Mouse (Mus musculus): ENCODE data around the gene Ggt5.

Gene Ggt5

DNA sequence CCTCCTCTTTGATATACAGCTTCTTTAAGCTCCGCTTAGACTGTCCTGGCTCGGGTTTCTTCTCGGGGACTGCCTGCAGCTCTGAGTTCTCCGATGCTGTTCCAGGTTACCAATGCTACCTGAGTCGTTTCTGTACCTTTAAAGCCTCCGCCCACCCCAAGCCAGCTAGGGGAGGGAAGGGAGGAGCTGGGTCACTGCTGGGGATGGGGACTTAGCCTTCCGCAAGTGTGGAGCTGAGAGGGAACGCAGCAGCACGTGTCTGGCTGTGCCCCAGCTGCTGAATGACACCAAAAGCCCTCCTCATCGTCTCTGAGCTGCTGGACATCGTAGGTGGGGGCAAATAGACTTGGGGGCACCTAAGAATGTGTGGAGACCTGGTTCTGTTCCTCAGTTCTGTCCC lies 20.7 kb upstream of the Ggt5 start:
- no peak for DNase-seq (ENCODE audit: low spot score in 2 of 2)

DNA sequence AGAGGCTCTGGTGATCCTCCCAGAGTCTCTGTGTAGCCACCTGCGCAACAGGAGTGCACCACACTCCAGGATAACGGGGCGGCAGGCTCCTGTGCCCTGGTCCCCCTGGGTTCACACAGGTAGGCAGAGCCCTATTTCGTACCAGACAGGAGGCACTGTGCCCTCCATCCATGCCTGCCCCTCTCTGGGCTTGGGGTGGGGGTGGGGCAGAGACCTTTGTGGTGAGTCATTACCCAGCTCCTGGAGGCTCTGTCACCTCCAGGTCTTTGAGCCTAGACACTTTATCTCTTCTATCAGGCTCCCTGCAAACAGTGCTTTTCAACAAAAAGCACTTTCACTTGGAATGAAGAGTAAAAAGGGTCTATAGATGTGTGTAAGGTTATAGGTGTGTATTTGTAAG lies 20.3 kb upstream of the Ggt5 start:
- DNase-seq (ENCODE audit: low spot score in 2 of 2), result no peak

DNA sequence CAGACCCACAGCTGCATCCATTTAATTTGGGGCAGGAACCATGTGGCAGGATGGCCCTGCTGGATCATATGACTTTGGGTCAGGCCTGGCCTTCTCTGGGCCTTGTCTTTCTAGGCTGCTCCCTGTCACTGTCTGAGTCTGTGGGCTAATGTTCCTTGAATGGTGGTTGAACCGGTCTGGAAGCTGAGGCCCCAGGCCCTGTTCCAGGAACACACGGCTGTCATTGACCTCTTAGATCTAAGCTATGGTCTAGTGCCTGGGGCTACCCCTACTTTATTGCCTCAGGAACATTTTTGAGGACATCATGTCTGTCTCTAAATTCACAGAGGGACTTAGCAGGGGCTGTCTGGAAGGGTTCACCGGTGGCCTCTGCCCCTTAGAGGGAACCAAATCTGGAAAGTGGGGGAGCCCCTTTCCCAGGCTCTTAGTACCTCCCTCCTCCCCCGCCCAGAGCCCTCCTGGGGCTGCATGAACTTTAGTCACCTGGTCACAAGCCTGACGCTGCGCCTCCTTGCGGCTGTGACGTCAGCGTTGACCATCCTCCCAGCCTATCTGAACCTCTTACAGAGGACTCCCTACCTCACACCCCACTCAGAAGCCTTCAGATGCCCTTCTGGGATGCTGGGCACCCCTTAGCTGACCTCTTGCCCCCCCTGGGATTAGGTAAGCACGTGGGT lies 18.0 kb upstream of the Ggt5 start:
- DNase-seq (ENCODE audit: low spot score in 2 of 2), result no peak

DNA sequence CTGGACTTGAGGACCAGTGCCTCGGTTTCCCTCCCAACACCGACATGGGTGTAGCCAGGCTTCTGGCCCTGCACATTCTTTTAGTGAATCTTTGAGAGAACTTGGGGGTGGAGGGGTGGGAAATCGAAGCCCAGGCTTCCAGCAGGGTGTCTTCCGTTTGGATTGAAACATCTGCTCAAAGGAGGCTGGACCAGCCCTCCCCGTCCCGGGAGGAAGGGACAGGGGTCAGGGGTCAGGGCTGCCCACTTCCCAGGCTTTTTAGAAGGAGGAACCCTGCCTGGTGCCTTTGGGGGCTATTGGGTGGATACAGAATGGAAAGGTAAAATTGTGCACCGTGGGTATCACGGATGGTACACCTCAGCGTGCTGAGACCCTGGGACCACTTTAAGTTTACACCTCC lies 17.2 kb upstream of the Ggt5 start:
- DNase-seq (ENCODE audit: low spot score in 2 of 2), result no peak

DNA sequence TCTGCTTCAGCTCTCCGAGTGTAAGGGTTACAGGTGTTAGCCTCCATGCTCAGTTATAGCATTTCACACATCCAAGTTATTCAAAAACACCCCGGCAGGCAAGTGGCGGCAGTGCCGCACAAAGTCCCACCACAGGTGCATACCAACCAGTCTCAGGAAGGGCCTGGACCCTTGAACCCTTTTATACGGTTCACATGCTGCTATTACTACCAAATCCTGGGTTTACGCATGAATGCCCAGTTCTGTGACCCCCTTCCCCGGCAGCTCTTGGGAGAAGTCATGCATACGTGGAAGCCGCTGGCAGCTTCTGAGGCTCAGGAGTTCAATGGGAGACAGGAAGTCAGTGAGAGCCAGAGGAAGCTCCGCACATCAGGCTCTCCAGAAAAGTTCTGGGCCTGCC lies 16.0 kb upstream of the Ggt5 start:
- DNase-seq (ENCODE audit: low spot score in 2 of 2), result no peak

- no peak for DNase-seq (ENCODE audit: low spot score in 2 of 2)
Observed at GRCm38 (mm10) chr10:75573965-75574364, 15.2 kb upstream of the Ggt5 start.

DNA sequence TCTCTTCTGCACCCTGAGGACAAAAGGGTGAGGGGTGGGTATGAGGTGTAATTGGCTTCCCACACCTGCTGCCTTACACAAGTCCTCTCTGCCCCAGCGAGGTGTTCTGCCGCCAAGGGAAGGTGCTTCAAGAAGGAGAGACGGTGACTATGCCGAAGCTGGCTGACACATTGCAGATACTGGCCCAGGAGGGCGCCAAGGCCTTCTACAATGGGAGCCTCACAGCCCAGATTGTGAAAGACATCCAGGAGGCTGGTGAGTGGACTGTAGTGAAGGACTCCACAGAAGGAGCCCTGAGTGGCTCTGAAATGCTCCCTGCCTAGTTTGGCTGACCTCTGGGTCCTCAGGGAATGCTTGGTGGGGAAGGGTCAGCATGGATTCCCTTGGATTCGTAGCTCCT lies 10.0 kb upstream of the Ggt5 start:
- no peak for DNase-seq (ENCODE audit: low spot score in 2 of 2)

DNA sequence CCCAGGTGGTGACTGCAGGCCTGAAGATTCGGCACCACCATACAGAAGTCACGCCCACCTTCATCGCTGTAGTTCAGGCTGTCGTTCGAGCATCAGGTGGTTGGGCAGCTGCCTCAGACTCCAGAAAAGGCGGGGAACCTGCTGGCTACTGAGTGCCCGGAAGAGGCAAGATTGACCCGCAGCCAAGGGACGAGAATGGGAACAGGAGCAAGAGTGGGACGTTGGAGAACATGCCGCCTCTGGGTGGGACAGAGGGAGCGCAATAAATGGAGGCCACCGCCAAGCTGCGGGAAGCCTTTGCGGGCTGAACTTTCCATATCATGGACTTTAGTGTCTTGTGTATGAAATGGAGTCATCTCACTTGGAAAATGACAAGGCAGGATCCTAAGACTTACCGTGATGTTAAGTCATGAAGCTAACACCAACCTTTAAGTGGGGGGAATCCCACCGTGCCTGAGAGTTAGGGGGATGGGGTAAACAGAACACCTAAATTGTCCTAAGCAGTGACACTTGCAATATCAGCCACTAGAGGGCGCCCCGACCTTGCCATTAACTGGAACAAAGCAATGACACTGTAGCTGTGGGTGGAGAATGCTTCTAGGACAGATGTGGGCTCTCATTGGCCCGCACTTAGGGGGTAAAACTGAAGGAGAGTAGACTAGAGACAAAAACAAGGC lies 3.1 kb upstream of the Ggt5 start:
- DNase-seq (ENCODE audit: low spot score in 2 of 2), result peak; percentile 80 to 90

DNA sequence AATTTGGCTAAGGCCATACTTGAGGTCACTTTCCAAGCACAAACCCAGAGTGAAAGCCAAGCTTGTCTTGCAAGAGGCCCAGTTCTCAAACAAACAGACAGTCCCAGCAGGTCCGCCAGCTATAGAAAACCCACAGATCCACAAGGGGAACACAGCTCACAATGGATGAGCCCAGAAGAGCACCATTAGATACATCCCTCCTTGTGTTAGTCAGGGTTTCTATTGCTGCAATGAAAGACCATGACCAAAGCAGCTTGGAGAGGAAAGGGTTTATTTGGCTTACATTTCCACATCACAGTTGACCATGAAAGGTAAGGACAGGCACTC lies 2.6 kb upstream of the Ggt5 start:
- DNase-seq (ENCODE audit: low spot score in 2 of 2), result no peak

- DNase-seq (ENCODE audit: low spot score in 2 of 2), result peak; percentile 65 to 80
Observed at GRCm38 (mm10) chr10:75587781-75588180, 1.4 kb upstream of the Ggt5 start.

DNA sequence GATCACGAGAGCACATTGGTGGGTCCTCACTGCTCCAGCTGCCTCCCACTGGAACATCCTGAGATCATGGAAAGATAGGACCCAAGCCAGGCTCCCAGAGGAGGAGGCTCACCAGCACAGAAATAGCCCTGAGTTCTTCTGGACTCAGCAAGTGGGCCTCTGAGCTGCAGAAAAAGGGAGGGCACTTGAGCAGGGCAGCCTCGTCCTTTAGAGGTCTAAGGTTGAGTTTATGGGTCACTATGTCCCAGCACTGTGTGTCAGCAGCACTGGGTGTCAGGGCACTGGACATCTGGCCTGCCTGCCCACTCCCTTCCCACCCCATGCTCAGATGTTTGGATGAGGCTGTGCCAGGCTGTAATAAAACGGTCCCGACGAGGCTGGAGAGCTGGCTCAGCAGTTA lies 804 bp upstream of the Ggt5 start:
- peak in 1 of 2 experiments; percentile 40 for DNase-seq (ENCODE audit: low spot score in 2 of 2)

DNA sequence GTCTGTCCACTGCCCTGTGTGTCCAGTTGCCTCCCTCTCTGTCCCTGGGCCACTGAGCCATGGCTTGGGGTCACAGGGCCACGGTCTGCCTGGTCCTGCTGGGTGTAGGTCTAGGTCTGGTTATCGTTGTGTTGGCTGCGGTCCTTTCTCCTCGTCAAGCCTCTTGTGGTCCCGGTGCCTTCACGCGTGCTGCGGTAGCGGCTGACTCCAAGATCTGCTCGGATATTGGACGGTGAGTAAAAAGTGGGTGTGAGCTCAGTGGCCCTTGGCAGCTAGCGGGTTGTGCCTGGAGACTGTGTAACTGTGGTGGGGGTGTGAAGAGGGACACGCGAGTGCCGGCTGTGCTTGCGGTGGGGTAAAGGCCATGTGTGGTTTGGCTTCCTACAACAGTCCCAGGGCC lies 511 bp downstream of the Ggt5 start:
- peak in 1 of 2 experiments; percentile 59 for DNase-seq (ENCODE audit: low spot score in 2 of 2)

GRCm38 (mm10) chr10:75591211-75591894 lies 2.2 kb downstream of the Ggt5 start:
- peak; percentile 74 to 83 for DNase-seq (ENCODE audit: low spot score in 2 of 2)

GRCm38 (mm10) chr10:75592585-75592984 lies 3.4 kb downstream of the Ggt5 start:
- no peak for DNase-seq (ENCODE audit: low spot score in 2 of 2)

GRCm38 (mm10) chr10:75595981-75596380 lies 6.8 kb downstream of the Ggt5 start:
- DNase-seq (ENCODE audit: low spot score in 2 of 2), result peak; percentile 81 to 88

GRCm38 (mm10) chr10:75600189-75600730 lies 11.1 kb downstream of the Ggt5 start:
- peak in 1 of 2 experiments; percentile 28 for DNase-seq (ENCODE audit: low spot score in 2 of 2)

DNA sequence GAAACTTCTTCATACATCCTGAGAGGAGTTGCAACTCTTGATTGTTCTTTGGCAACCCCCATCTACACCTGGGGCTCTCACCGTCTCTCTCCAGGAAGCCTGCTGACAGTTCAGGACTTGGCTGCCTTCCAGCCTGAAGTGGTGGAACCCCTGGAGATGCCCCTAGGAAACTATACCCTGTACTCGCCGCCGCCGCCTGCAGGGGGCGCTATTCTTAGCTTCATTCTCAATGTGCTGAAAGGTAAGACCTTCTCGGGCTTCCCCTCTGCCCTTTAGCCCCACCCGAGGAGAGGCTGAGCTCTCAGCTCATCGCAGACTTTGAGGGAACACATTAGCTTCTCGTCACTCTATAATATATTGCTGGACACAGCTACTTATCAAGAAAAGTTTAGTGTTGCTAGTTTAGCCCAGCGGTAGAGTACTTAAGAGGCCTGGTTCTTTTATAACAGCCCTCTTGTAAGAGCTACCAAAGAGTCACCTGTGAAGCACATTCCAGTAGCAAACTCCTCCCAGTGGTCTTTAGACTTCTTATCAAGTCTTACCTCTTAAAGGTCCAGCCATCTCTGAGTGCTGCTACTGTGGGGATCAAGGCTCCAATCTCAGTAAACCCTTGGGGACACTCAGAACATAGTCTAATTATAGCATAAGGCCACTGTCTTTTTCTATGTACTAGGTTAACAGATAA lies 16.2 kb downstream of the Ggt5 start:
- DNase-seq (ENCODE audit: low spot score in 2 of 2), result no peak

DNA sequence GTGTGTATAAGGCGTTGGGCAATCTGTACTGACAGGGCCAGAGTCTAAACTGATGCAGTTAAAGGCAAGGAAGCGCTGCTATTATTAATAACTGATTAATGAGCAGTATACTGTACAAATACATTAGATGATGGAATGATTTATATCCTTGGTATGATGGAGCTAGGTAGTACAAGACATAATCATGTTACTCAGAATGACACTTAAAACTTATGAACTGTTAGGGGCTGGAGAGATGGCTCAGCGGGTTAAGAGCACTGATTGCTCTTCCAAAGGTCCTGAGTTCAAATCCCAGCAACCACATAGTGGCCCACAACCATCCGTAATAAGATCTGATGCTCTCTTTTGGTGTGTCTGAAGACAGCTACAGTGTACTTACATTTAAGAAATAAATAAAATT lies 18.1 kb downstream of the Ggt5 start:
- DNase-seq (ENCODE audit: low spot score in 2 of 2), result no peak

DNA sequence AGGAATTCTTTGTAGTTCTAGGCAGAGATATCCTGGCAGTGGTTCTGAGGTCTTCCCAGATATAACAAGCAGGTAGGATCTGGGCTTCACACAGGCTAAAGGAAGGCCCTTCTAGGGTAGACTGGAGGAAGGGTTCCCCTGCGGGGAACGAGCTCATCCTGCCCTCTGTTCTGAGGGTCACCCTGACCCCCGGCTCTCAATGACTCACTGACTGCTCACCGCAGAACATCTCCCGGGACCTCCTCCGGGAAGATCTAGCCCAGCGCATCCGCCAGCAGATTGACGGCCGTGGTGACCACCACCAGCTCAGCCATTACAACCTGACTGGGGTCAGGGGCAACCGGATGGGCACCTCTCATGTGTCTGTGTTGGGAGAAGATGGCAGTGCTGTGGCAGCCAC lies 19.8 kb downstream of the Ggt5 start:
- no peak for DNase-seq (ENCODE audit: low spot score in 2 of 2)

DNA sequence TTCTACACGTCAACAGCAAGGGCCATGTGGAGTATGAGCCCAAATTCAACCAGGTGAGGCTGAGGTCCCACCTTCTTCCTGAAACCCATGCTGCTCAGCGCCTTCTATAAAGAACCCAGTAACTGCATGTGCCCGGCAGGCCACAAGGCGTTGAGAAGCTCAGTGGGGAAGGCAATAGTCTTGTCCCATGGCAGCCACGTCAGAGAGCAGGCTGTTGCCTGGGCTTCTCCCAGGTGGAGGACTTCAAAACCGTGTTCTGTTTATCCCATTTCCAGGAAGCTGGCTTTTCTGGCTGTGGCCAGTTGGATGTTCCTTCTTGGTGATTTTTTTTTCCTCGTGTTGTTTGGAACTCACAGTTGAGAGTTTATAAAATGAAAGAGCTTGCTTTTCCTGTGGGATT lies 21.3 kb downstream of the Ggt5 start:
- DNase-seq (ENCODE audit: low spot score in 2 of 2), result no peak

- DNase-seq (ENCODE audit: low spot score in 2 of 2), result no peak
Observed at GRCm38 (mm10) chr10:75616044-75616443, 26.9 kb downstream of the Ggt5 start.

DNA sequence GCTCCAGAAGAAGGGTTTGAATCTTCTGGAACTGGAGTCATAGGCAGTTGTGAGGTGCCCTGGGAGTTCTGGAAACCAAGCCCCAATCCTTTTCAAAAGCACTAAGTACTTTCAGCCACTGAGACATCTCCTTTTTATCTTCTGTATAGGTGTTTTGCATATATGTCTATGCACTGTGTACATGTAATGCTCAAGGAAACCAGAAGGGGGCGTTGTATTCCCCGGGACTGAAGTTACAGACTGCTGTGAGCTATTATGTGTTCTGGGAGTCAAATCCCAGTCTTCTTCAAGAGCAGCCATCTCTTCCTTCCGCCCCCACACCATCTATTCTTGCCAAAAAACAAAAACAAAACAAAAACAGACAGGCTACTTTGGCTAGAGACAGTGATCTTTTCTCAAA lies 31.7 kb downstream of the Ggt5 start:
- DNase-seq (ENCODE audit: low spot score in 2 of 2), result no peak

Data from heart, adult 9 months (tissue).